Mouse (Mus musculus): ENCODE data around the gene Kcnk10. TPM values are rescaled to one million over a fixed set of nuclear protein-coding genes. Genes with fewer than 3 reads are reported as not detected.

Kcnk10 gene
- polyA plus RNA-seq (2012; ENCODE audit: low replicate concordance): 0.93 and 1.8 TPM in 2 replicates

DNA sequence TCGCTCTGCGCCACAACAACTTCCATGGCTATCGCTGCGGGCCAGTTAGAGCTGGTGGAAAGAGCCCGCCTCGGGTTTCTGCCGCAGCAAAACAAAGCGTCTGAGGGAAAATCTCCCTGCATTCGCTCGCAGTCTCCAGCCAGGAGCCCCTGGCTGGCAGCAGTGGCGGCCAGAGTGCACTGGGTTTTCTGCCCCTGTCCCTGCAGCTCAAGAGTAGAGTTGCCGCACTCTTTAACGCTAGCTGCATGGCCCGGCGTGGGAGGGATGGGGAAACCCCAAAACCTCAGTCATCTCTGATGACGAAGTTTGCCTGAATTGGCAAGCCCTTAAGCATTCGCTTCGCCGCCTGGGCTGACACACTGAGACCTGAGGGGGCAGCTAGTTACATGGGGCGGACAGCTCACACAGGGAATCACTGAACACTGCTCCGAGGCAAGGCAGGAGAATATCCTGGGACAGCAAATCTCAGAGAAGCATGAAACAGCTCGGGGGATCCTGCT, at the start of gene Kcnk10:
TSS of gene Kcnk10 (minus strand) at position 450 of the 500 bp plus-strand sequence.

DNA sequence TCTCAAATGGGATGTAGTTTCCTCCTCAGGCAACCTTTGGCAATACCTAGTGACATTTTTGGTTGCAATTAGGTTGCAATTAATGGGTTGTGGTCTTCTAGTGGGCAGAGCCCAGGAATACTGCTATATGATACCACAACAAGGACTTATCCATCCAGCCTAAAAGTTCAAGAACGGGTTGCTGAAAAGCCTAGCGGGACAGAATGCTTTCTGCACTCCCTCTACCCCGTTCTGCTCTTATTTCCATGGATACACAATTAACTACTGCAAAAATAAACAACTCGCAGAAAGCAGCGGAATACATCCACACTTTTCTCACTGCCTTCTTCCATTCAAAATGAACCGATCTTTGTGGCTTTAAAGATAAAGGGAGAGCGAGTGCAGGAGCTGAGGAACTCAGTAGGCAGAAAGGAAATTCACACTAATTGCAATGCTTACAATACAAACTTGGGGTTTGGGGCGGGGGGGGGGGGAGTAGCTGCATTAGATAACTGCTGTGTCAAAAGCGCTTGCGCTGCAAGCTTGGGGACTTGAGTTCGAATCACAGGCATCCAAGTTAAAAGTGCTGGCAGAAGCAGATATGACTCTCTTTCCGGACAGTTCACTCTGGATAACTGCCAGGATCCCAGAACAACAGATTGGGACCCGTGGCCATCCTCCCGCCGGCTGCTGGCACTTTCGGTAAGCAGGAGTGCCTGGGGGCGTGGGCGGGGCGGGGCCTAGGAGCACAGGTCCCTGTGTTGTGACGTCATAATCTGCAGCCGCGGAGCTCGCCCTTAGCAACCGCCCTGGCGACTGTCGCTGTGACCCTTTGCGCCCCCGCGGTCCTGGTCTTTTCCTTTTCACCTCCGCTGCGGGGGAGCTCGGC, 49.5 kb upstream of the Kcnk10 start, which contains the start of gene Spata7:
TSS of gene Spata7 (plus strand) at position 766 of the 868 bp plus-strand sequence.

Other genes starting within 250 kb of the Kcnk10 start
- 0.80 and 2.2 TPM in 2 replicates for gene Spata7, start 49.8 kb upstream of the Kcnk10 start, polyA plus RNA-seq (2012; ENCODE audit: low replicate concordance)
- 0.69 and 3.9 TPM in 2 replicates for gene Ptpn21, start 159.1 kb upstream of the Kcnk10 start, polyA plus RNA-seq (2012; ENCODE audit: low replicate concordance)
- 10.2 and 11.9 TPM in 2 replicates for gene Zc3h14, start 168.7 kb upstream of the Kcnk10 start, polyA plus RNA-seq (2012; ENCODE audit: low replicate concordance)